Mouse (Mus musculus) MEL (cell line): ENCODE measurements around the gene Depp1. TPM values are rescaled to one million over a fixed set of nuclear protein-coding genes. Genes with fewer than 3 reads are reported as not detected.

ENCODE experiments used
- DNase-seq: peaks from one replicate; pipeline ENCODE4 v3.0.0; 2011; ENCODE audit warnings: low read depth, low spot score
- H3K27ac ChIP-seq: 2 replicates; pipeline ENCODE4 v1.5.1; 2012; ENCODE audit warnings: low read depth, mild to moderate bottlenecking, control low read depth, low read length, moderate library complexity; ENCODE audit not compliant: control insufficient read depth
- H3K27me3 ChIP-seq, 2 experiments: fragments of 150-350 bp in 1 of 2; sonication (generic) in 1 of 2; 2 replicates each; pipeline ENCODE4 v1.6.1; 2012; ENCODE audit warnings: low read length in 2 of 2, mild to moderate bottlenecking in 2 of 2, improper control_type of control experiment in 1 of 2, moderate library complexity in 1 of 2; ENCODE audit not compliant: insufficient read depth in 2 of 2, control insufficient read depth in 1 of 2
- H3K36me3 ChIP-seq, 2 experiments: 2 replicates each; pipeline ENCODE4 v1.6.1; 2012 to 2014; ENCODE audit warnings: low read length in 2 of 2, improper control_type of control experiment in 1 of 2, inconsistent platforms in 1 of 2, mild to moderate bottlenecking in 1 of 2; ENCODE audit not compliant: insufficient read depth in 2 of 2, control insufficient read depth in 1 of 2
- H3K4me1 ChIP-seq, 2 experiments: fragments of 150-350 bp in 1 of 2; sonication (generic) in 1 of 2; 2 replicates each; pipeline ENCODE4 v1.6.1; 2012; ENCODE audit warnings: low read length in 2 of 2, improper control_type of control experiment in 1 of 2, mild to moderate bottlenecking in 1 of 2; ENCODE audit not compliant: insufficient read depth in 2 of 2, control insufficient read depth in 1 of 2
- H3K4me3 ChIP-seq, 2 experiments: fragments of 150-350 bp in 1 of 2; sonication (generic) in 1 of 2; 2 replicates each; pipeline ENCODE4 v1.5.1; 2012; ENCODE audit warnings: low read depth in 2 of 2, low read length in 2 of 2, mild to moderate bottlenecking in 2 of 2, moderate library complexity in 2 of 2, control low read depth in 1 of 2, improper control_type of control experiment in 1 of 2; ENCODE audit not compliant: control insufficient read depth in 1 of 2, insufficient read depth in 1 of 2
- H3K79me2 ChIP-seq: 2 replicates; pipeline ENCODE4 v1.6.1; 2012; ENCODE audit warnings: mild to moderate bottlenecking, low read length, moderate library complexity; ENCODE audit not compliant: control insufficient read depth, poor library complexity, insufficient read depth
- H3K9ac ChIP-seq: 2 replicates; pipeline ENCODE4 v1.6.1; 2012; ENCODE audit warnings: low read depth, mild to moderate bottlenecking, control low read depth, low read length, moderate library complexity; ENCODE audit not compliant: control insufficient read depth, poor library complexity, severe bottlenecking
- H3K9me3 ChIP-seq: fragments of 150-350 bp; sonication (generic); replicated peaks from 2 replicates; pipeline ENCODE4 v1.6.1; 2012; ENCODE audit warnings: mild to moderate bottlenecking, low read length, improper control_type of control experiment, moderate library complexity; ENCODE audit not compliant: insufficient read depth
- CTCF ChIP-seq, 3 experiments: IDR thresholded peaks in 2 of 3; conservative IDR thresholded peaks in 1 of 3; 2 replicates each; pipeline ENCODE4 v1.5.1; 2011 to 2012; ENCODE audit warnings: low read length in 3 of 3, low read depth in 2 of 3, mild to moderate bottlenecking in 2 of 3, improper control_type of control experiment in 1 of 3, inconsistent platforms in 1 of 3, mixed read lengths in 1 of 3, moderate library complexity in 1 of 3; ENCODE audit not compliant: control insufficient read depth in 1 of 3, insufficient read depth in 1 of 3, poor library complexity in 1 of 3, severe bottlenecking in 1 of 3
- E2F4 ChIP-seq: IDR thresholded peaks from 2 replicates; pipeline ENCODE4 v1.6.1; 2011; ENCODE audit warnings: low read depth, low read length, improper control_type of control experiment, borderline replicate concordance
- GABPA ChIP-seq: IDR thresholded peaks from 2 replicates; pipeline ENCODE4 v1.6.1; 2012; ENCODE audit warnings: low read depth, mild to moderate bottlenecking, inconsistent platforms, low read length, improper control_type of control experiment, moderate library complexity
- JUND ChIP-seq: IDR thresholded peaks from 2 replicates; pipeline ENCODE4 v1.6.1; 2011; ENCODE audit warnings: low read depth, mild to moderate bottlenecking, improper control_type of control experiment, low read length
- KAT2A ChIP-seq: conservative IDR thresholded peaks from 2 replicates; pipeline ENCODE4 v1.6.1; 2012; ENCODE audit warnings: low read depth, low read length, improper control_type of control experiment, inconsistent platforms
- MAZ ChIP-seq: IDR thresholded peaks from 2 replicates; pipeline ENCODE4 v1.6.1; 2012; ENCODE audit warnings: low read depth, mild to moderate bottlenecking, inconsistent platforms, low read length, improper control_type of control experiment
- MEF2A ChIP-seq: IDR thresholded peaks from 2 replicates; pipeline ENCODE4 v1.6.1; 2014; ENCODE audit warnings: low read depth, mild to moderate bottlenecking, inconsistent platforms, low read length, improper control_type of control experiment; ENCODE audit not compliant: poor library complexity, insufficient replicate concordance, severe bottlenecking; ENCODE audit errors: extremely low read depth
- MXI1 ChIP-seq: IDR thresholded peaks from 2 replicates; pipeline ENCODE4 v1.6.1; 2011; ENCODE audit warnings: mild to moderate bottlenecking, low read depth, low read length, improper control_type of control experiment
- MYB ChIP-seq: IDR thresholded peaks from 2 replicates; pipeline ENCODE4 v1.6.1; 2011; ENCODE audit warnings: mild to moderate bottlenecking, low read depth, low read length, improper control_type of control experiment
- MYC ChIP-seq: IDR thresholded peaks from 2 replicates; pipeline ENCODE4 v1.6.1; 2011; ENCODE audit warnings: low read depth, mild to moderate bottlenecking, low read length, improper control_type of control experiment, moderate library complexity
- NRF1 ChIP-seq: IDR thresholded peaks from 2 replicates; pipeline ENCODE4 v1.6.1; 2014; ENCODE audit warnings: low read depth, mild to moderate bottlenecking, inconsistent platforms, low read length, improper control_type of control experiment, moderate library complexity; ENCODE audit not compliant: poor library complexity, insufficient read depth, severe bottlenecking
- POLR2A ChIP-seq, 2 experiments: IDR thresholded peaks; 2 replicates each; pipeline ENCODE4 v1.6.1; 2011 to 2012; ENCODE audit warnings: low read length in 2 of 2, mild to moderate bottlenecking in 2 of 2, control low read depth in 1 of 2, improper control_type of control experiment in 1 of 2, low read depth in 1 of 2, moderate library complexity in 1 of 2; ENCODE audit not compliant: control insufficient read depth in 1 of 2, insufficient read depth in 1 of 2, poor library complexity in 1 of 2
- POLR2AphosphoS5 ChIP-seq: IDR thresholded peaks from 2 replicates; pipeline ENCODE4 v1.6.1; 2012; ENCODE audit warnings: low read depth, borderline replicate concordance, mild to moderate bottlenecking, inconsistent platforms, low read length, moderate library complexity, mixed read lengths
- TBP ChIP-seq: IDR thresholded peaks from 2 replicates; pipeline ENCODE4 v1.8.0; 2011; ENCODE audit warnings: low read depth, low read length, improper control_type of control experiment
- UBTF ChIP-seq: IDR thresholded peaks from 2 replicates; pipeline ENCODE4 v1.6.1; 2012; ENCODE audit warnings: low read depth, mild to moderate bottlenecking, inconsistent platforms, low read length, improper control_type of control experiment, moderate library complexity, borderline replicate concordance; ENCODE audit not compliant: insufficient read depth
- USF2 ChIP-seq, 2 experiments: IDR thresholded peaks; 2 replicates each; pipeline ENCODE4 v1.6.1; 2011 to 2012; ENCODE audit warnings: improper control_type of control experiment in 2 of 2, low read length in 2 of 2, borderline replicate concordance in 1 of 2, inconsistent platforms in 1 of 2, low read depth in 1 of 2, mild to moderate bottlenecking in 1 of 2; ENCODE audit not compliant: insufficient read depth in 1 of 2
- ZKSCAN1 ChIP-seq: IDR thresholded peaks from 2 replicates; pipeline ENCODE4 v1.6.1; 2012; ENCODE audit warnings: low read depth, mild to moderate bottlenecking, inconsistent platforms, low read length, improper control_type of control experiment, moderate library complexity
- polyA plus RNA-seq, 2 experiments: library from polyadenylated mRNA; stranded (reverse) in 1 of 2; unstranded in 1 of 2; fragments of >175 nt in 1 of 2; fragments of >200 nt in 1 of 2; gene quantifications; 2 replicates each; pipeline versions ENCODE4 v1.2.1 to v1.2.4; 2012; ENCODE audit warnings: low replicate concordance in 2 of 2, low read depth in 1 of 2; ENCODE audit not compliant: insufficient read length in 2 of 2, insufficient read depth in 1 of 2, missing spikeins in 1 of 2
- total RNA-seq: library from RNA; depleted of rRNA; stranded (reverse); fragments of 300-350 nt; gene quantifications from 2 replicates; pipeline ENCODE4 v1.2.3, GENCODE M21; 2012

The Depp1 gene
- total and polyA plus RNA-seq, 3 experiments, result not detected

DNA sequence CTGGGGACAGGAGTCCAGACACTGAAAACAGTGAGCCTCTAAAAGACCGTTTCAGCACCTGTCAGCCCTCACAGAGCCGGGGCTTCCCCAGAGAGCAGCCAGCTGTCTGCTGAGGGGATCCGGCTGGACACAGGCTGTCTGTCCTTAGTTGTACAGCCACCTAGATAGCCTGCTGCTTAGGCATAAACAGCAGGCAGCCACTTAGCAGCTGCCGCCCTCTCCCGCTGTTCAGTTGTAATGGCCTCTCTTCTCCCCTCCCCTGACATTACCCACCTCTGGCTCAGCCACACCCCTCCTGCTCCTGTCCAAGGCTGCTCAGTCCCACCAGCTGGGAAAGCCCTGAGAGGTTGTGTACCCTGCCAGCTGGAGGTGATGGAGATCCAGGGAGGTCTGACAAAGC lies 20.6 kb downstream of the Depp1 start:
- DNase-seq, result no peak
- H3K4me3 ChIP-seq, result no peak overlapping the region
- H3K9me3 ChIP-seq, result no peaks in the 10 kb centered on the region
- no peak overlapping the region for H3K9ac ChIP-seq
- no peak overlapping the region for H3K27ac ChIP-seq
- no peak for TF ChIP-seq CTCF (IDR thresholded peaks at IDR 0.05 in 2 of 3, conservative IDR thresholded peaks at IDR 0.05 in 1 of 3; ENCODE audit: control insufficient read depth in 1 of 3, insufficient read depth in 1 of 3, low read depth in 2 of 3, low read length in 3 of 3, poor library complexity in 1 of 3, severe bottlenecking in 1 of 3)
- TF ChIP-seq GABPA, result no peak
- TF ChIP-seq ZKSCAN1, result no peak
- TF ChIP-seq E2F4, result no peak
- no peak for TF ChIP-seq POLR2A (IDR thresholded peaks at IDR 0.05; ENCODE audit: control insufficient read depth in 1 of 2, insufficient read depth in 1 of 2, low read depth in 1 of 2, low read length in 2 of 2, poor library complexity in 1 of 2)
- no peak for TF ChIP-seq KAT2A
- TF ChIP-seq TBP, result no peak
- no peak for TF ChIP-seq NRF1
- TF ChIP-seq MYC, result no peak
- no peaks in the 10 kb centered on the region for H3K4me1 ChIP-seq
- H3K27me3 ChIP-seq, result no peaks in the 10 kb centered on the region
- no peaks in the 10 kb centered on the region for H3K79me2 ChIP-seq
- no peaks in the 10 kb centered on the region for H3K36me3 ChIP-seq

DNA sequence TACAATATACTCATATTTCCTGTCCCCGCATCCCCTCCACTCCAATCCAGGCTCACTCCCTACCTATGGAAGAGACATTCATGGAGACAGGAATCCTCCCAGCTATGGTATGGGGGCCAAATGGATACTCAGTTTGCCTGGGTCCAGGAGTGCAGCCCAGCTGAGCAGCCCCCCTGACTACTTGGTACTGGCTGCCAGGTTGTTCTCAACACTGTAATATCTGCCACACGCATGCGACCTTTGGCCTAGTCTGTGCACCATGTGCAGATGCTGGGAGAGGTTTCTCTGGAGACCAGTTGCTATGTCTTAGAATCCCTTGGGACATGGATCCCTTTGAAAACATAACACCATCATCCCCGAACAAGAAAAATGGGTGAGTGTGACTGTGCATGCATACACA lies 21.4 kb downstream of the Depp1 start:
- no peak overlapping the region for H3K9ac ChIP-seq
- H3K79me2 ChIP-seq, result no peaks in the 10 kb centered on the region
- DNase-seq, result no peak
- no peak overlapping the region for H3K27ac ChIP-seq
- H3K4me1 ChIP-seq, result no peaks in the 10 kb centered on the region
- no peaks in the 10 kb centered on the region for H3K36me3 ChIP-seq
- TF ChIP-seq UBTF (no peak), KAT2A (no peak), USF2 (IDR thresholded peaks at IDR 0.05; ENCODE audit: borderline replicate concordance in 1 of 2, insufficient read depth in 1 of 2, low read depth in 1 of 2, low read length in 2 of 2) (no peak), POLR2AphosphoS5 (no peak), MYB (no peak), JUND (no peak), MXI1 (no peak), MYC (no peak), MEF2A (no peak), MAZ (no peak)
- no peaks in the 10 kb centered on the region for H3K9me3 ChIP-seq
- H3K27me3 ChIP-seq, result no peaks in the 10 kb centered on the region
- no peak overlapping the region for H3K4me3 ChIP-seq
